Mouse (Mus musculus) layer of hippocampus, postnatal 25 days (tissue): Measurements from ENCODE around the gene Ptpn1. TPM values are rescaled to one million over a fixed set of nuclear protein-coding genes. Genes with fewer than 3 reads are reported as not detected.

Experiments used
- DNase-seq, 2 experiments: peaks; one replicate each; pipeline ENCODE4 v3.0.0; 2022; ENCODE audit warnings: mixed read lengths in 2 of 2, low spot score in 1 of 2; ENCODE audit errors: extremely low spot score in 1 of 2
- total RNA-seq, 2 experiments: library from RNA; stranded (reverse); gene quantifications; 2 replicates each; pipeline ENCODE4 v1.2.3; 2021

Gene Ptpn1
- total RNA-seq, 2 experiments from 2014 or later: 62.5 to 63.8 TPM

- no peak for DNase-seq
Observed at GRCm38 (mm10) chr2:167965911-167966310, 34.1 kb downstream of the Ptpn1 start.

GRCm38 (mm10) chr2:167968504-167968903 is 36.6 kb downstream of the Ptpn1 start:
- no peak for DNase-seq

DNA sequence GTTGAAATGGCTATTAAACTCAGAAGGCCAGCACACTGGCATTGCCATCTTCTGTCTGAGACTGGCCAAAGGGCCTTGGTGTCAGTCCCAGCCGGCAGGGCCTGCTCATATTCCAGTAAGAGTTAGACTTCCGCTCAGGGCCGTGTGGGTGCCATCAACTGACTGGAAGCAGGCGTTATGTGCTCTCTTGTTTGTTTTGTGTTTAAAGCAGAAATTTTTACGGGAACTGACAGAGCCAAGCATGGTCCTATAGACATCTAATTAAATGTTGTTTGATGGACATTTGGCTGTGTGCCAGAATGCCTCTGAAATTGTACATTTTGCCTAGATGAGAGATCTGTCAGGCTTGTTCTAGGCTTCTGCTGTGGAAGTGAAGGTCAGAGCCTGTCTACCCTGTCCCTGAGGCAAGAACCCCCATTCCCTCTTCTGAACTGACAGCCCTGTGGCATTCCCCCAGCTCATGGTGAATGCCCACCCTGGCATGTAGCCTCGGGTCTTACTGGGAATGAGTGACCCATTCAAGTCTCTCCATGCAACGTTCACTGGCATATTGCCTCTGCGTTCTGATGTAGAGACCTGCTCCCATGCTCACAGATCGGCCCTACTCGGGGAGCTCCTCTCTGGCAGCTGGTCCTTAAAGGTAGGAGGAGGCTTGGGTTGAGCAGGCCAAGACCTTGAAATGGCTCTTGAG is 38.1 kb downstream of the Ptpn1 start:
- no peak for DNase-seq

- DNase-seq: no peak
Observed at GRCm38 (mm10) chr2:167972146-167972545, 40.3 kb downstream of the Ptpn1 start.

DNA sequence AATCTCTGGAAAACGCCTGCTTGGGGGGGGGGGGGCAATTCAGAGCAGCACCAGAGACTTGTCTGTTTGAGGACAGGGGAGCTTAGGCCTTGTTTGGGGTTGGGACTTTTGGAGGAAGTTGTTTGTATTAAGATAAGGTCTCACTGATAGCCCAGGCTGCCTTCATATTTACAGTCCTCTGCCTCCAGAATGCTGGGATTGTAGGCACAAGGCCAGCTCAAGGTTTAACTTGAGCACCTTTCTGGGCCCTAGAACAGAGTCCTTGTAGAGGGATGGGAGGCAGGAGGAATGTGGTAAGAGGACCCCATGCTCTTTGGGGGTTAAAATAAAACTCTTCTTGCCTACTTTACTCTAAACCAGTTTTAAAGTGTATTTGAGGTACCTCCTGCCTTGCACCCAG is 41.0 kb downstream of the Ptpn1 start:
- DNase-seq: no peak

- no peak for DNase-seq
Observed at GRCm38 (mm10) chr2:167975746-167976145, 43.9 kb downstream of the Ptpn1 start.

DNA sequence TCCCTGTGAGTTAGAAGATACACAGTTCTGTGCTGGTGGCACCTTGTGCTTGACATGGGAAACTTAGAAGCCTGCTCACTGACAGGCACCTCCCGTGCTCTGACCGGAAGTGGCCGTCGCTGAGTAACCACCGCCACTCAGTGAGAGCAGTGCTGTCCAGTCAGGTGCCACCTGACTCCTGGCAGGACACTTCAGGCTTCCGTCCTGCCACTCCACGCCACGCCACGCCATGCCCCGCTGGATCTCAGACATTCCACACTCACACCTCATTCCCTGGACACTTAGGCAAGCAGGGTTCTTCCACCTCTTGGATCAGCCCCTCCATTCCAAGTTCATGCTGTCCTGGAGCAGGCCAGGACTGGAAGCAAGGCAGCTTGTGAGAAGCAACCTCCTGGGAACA is 46.4 kb downstream of the Ptpn1 start:
- no peak for DNase-seq

- no peak for DNase-seq
Observed at GRCm38 (mm10) chr2:167980391-167980790, 48.5 kb downstream of the Ptpn1 start.

DNA sequence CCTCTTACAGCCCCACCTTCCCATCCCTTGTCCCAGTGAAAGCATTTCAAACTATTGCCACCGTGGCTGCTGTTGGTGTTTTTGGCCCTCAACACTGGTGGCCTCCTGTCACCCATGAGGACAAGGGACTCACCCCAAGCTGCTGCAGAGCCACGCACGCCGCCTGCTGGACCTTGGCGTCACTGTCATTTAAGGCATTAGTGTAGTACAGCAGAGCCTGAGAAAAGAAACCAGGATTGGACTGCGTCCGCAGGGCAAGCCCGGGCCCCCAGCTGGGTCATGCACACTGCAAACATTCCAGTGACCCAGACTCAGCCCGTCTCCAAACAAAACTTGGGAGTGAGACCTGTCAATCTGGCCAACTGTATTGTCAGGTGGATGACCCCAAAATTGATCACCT is 50.8 kb downstream of the Ptpn1 start:
- no peak for DNase-seq

DNA sequence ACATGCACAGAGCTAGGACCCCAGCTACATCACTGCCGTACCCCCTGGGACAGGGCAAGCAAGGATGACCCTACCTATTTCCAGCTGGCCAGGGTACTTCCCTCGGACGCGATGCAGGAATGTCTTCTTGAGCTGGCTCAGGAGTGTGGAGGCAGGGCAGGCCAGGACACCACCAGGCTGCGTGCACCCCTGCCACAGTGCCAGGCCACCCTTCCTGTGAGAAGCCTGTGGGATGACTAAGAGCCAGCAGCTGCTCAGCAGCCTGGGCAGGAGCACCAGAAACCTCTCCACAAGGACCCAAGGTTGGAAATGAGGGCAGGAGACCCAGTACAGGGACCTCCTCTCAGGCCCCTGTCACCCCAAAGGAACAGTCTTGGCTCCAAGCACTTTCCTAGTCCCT is 52.5 kb downstream of the Ptpn1 start:
- no peak for DNase-seq

GRCm38 (mm10) chr2:167984946-167985345 is 53.1 kb downstream of the Ptpn1 start:
- DNase-seq: no peak

GRCm38 (mm10) chr2:167986762-167987161 is 54.9 kb downstream of the Ptpn1 start:
- DNase-seq: peak in 1 of 2 experiments; percentile 49

GRCm38 (mm10) chr2:167987640-167988039 is 55.8 kb downstream of the Ptpn1 start:
- DNase-seq: no peak

DNA sequence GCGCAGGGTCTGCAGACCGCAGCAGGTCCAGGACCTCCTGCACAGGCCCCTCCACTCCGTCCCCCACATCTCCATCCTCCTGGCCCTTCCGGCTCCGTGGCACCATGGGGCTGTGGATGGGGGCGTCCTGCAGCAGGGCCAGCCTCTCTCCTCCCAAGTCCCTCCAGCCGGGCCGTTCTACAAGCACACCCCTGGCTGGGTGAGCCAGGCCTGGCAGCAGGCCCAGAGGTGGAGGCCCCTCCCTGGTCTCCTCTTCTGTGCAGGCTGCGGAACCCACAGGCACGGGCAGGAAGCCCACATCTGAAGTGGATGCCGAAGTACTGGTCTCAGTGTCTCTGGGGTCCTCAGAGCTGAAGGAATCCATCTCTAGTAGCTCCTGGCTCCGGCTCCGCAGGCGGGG is 57.5 kb downstream of the Ptpn1 start:
- no peak for DNase-seq

GRCm38 (mm10) chr2:167993260-167993659 is 61.4 kb downstream of the Ptpn1 start:
- DNase-seq: no peak

DNA sequence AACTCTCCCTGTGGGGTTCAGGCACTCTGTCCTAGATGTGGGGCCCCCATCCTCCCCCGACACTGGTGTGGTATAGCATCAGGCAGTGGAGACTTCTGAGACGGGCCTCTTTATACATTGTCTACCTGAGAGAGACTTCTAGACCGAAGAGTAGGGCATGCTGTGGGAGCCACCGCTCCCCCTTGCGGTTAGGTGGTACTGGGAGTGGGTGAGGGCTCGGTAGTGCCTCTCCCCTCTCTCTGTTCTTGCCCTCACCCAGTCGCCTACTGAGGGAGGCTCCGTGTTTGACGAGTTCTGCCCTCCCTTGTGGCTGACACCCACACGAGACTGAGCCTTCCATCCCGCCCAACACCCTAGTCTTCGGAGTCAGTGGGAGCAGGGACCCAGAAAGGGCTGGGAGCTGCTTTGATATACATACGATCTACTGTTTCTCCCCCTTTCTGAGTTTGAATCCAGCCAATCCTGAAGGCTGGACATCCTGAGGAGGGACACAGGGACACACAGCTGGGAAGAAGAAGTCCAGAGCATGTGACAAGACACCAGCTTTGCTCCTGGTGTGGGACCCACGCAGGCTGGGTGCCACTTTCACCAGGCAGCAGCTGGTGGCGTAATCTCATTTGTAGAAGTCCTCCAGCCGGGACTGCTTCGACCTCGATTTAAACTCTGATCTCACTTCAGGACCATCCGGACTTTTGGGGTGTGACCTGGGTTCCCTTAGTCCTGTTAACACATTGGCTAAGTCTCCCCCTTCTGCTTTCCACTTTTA is 64.2 kb downstream of the Ptpn1 start:
- DNase-seq: no peak

DNA sequence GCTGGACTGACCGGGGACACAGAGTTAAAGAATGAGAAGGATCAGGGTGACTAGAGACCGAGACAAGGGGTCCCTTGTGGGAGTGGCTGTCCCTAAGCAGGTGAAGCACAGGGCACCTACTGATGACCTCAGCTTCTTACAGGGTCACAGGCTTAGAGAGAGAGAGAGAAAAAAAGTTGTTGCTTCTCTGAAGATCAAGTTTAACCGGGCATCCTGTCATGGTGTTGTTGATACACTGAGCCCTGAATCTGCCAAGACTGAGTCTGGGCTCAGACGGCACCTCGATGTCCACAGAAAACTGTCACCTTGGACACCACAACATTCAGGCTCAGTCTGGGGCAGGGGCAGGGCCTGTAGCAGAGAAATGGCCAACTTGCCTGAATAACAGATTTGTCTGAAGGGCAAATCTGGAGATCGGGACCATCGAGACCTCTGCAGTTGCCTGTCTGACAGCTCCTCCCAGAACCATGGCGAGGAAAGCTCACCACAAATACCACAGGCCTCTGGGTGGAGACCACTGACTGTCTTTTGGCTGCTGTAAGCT is 64.9 kb downstream of the Ptpn1 start:
- DNase-seq: no peak

DNA sequence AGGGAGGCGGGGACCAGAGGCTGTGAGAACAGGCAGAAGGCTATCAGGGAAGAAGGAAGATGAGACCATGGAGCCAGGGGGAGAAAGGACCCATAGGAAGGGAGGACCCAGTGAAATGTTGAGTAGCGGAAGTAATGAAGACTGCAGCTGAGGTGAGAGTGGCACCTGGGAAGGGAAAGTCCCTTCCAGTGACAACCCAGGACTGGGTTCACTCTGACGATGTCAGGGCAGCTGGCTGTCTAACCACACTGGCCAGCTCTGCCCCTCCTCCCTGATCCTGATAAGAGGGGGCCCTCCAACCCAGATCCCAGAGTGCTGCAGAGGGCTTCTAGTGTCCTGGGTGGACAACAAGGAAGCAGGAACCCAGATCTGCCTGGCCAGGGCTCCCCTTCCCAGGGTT is 65.7 kb downstream of the Ptpn1 start:
- no peak for DNase-seq

DNA sequence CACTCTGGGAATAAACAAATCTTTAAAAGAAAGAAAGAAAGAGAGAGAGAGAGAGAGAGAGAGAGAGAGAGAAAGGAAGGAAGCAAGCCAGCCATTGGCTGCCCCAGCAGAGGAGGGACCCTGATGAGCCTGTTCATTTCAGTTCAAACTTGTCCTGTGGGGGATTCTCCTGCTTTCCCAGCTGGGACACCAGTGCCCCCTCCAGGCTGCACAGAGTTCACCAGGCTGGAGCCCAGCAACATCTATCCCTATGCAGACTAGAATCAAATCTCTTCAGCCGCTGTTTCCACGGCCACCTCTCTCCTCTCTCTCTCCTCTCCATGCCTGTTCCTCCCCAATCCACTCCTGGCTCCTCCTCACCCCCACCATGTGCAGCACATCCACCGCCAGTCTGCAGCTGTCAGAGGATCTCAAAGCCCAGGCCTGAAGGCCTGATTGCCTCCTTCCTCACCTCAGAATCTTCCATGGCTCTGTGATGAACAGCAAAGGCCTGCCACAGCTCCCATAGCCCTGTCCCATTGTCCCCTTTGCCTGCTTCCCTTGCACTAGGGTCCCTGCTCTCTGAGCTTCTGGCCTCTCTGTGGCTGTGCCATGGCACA is 67.4 kb downstream of the Ptpn1 start:
- DNase-seq: no peak

GRCm38 (mm10) chr2:168002188-168002587 is 70.3 kb downstream of the Ptpn1 start:
- no peak for DNase-seq

DNA sequence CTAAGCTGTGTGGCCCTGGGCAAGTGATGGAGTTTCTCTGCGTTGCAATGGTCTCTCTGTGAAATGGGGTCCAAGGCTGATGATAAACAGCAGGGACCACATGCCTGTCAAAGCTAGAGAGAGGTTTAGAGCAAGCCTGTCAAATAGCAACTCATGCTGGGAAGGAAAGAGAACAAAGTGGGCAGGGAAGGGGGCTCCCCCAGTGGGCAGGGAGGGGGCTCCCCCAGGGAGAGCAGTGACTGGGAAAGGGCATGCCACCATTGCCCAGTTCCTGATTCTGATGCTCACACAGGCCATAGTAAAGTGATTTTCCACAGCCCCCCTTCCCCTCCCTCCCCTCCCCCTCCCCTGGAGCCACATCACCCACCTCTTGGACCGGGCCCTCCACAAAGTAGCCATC is 71.0 kb downstream of the Ptpn1 start:
- no peak for DNase-seq
